Mouse (Mus musculus) thymus, postnatal 25 days (tissue): ENCODE measurements at regions not wholly inside any gene's neighbourhood (a gene's known extent, or its start where the extent isn't known, plus 50 kb on each side); places are given as distances from the start of the nearest gene placed in this dataset.
"Not testable (repeated sequence)": the region's sequence is repeated elsewhere in the genome, so short reads cannot be mapped to it uniquely, and the experiment has no call there.

Source experiments
- DNase-seq: peaks from one replicate; pipeline ENCODE4 v3.0.0; 2022

GRCm38 (mm10) chr2:48315306-48315705 is 498.6 kb upstream of the Acvr2a start:
- no peak for DNase-seq

DNA sequence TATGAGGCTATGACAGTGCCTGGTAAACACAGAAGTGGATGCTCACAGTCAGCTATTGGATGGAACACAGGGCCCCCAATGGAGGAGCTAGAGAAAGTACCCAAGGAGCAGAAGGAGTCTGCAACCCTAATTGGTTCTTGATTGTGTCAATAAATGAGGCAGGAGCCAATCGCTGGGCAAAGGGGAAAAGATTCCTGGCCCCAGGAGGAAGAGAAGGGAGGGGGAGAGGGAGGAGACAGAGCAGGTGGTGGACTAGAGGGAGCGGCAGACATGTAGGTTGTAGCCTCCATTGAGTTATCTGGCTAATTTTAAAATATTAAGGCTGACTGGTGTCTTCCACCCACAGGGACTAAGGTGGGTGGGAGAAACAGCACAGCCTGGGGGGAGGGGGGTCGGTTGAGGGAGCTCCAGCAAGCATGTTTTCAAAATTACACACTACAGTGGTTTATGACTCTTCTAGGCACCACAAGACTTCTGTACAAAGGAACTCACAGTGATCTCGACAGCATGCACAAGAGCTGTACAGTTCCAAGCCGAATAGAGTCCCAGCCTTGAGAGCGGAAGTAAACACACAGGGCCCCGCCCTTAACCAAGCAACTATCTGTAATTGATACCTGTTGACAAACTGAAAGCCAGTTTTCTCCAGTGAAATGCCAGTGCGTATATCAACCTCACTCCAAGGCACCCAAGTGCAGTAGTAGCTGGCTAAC is 497.6 kb upstream of the Acvr2a start:
- no peak for DNase-seq

- no peak for DNase-seq
These were observed 496.1 kb upstream of the Acvr2a start for GRCm38 (mm10) chr2:48317821-48318220.

DNA sequence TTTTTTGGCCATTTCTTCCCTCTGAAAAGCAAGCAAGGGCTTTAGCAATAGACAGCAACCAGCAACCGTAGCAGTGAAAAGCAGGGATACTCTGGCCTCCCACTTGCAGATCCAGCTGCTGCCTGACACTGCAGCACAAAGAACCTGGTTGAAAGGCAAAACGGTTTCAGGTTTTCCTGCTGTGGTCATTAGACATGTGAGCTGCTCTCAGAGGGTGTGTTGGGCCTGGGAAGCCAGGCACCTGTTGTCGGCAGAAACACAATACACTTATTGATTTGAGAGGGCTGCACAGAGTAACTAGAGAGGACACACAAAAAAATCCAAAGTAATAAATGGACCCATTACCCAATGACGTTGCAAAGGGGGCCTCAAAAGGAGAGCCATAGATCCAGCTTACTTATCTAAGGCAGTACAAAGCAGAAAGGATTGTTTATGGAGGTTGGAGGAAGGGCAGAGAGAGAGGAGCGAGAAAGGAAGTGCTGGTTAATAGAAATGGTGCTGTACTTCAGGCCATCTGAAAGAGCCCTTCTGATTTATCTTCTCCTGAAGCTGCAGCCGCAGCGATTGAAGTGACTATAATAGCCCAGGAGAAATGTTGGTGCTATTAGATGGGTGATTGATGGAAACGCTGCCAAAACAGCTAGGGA is 495.4 kb upstream of the Acvr2a start:
- DNase-seq, result no peak

- DNase-seq, result no peak
These were observed 492.4 kb upstream of the Acvr2a start for GRCm38 (mm10) chr2:48321471-48321870.

DNA sequence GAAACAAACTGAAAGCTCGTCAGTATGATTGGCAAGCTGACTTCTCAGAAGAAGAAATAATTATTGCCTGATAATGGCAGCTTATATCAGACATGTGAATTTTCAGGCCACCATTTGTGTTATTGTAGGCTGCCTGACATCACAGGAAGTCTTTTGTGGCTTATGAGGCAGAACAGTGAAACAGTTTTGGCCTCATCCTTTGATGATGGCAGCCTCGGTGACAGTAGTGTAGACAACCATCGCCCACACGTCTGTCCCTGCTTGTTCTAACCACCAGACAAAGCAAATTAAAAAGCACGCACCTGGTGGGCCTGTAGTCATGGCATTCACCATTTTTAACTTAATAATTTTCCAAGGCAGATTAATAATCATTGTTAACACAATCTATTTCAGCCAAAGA is 491.6 kb upstream of the Acvr2a start:
- DNase-seq, result peak; percentile 40

DNA sequence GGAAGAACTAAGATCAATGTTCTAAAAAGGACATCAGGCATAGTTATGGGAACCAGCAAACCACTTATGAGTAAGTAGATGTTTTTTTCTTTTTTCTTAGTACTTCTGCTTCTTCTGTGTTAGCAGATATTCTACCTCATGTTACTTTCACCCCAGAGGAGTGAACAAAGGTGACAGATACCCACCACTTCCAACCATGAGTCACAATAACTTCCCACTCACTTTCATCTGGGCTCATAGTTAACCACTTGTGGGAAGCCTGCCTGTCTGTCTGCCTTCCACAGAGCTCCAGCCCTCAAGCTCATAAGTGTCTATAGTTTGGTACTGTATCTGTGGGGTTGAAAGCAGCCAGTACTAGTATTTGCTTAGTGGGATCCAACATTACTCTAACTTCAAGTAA is 485.7 kb upstream of the Acvr2a start:
- DNase-seq, result no peak

GRCm38 (mm10) chr2:48332783-48333182 is 481.1 kb upstream of the Acvr2a start:
- DNase-seq, result peak; percentile 26

- no peak for DNase-seq
These were observed 465.9 kb upstream of the Acvr2a start for GRCm38 (mm10) chr2:48348021-48348420.

DNA sequence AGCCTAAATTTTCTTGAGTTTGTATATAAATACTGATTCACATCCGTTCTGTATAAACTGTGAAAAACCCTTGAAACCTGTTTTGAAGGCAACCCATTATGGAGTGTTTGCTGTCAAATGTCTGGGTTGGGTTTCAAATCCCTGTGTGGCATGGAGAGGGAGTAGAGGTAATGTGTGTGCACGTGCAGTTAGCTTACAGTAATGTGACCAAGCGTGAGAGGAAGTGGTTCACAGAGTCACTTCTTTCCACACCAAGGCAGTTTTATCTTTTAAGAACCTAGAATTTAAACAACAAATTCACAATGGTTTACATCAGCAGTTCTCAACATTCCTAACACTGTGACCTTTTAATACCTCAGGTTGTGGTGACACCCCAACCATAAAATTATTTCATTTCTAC is 464.1 kb upstream of the Acvr2a start:
- no peak for DNase-seq

DNA sequence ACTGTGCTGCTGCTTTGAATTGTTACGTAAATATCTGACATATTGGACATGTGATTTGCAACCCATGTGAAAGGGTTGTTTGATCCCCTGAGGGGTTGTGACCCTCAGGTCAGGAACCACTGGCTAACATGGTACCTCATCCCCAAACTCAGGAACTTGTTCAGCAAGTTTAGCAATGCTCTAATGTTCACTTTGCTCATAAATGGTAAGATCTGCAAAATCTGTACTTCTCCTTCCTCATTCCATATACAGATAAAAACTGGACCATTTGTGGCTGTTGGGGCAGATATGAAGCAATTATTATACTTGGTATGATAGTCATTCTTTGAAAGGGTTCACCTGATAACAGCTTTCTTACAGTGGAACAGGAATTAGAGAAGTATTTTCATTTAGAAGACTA is 463.7 kb upstream of the Acvr2a start:
- DNase-seq, result no peak

DNA sequence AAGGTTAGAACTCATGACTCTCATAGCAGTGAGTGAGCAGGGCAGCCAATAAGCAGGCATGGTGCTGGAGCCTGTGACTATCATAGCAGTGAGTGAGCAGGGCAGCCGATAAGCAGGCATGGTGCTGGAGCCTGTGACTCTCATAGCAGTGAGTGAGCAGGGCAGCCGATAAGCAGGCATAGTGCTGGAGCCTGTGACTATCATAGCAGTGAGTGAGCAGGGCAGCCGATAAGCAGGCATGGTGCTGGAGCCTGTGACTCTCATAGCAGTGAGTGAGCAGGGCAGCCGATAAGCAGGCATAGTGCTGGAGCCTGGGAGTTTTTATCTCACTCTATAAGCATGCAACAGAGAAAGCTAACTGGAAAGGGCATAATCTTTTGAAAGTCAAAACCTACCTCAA is 442.3 kb upstream of the Acvr2a start:
- not testable (repeated sequence) for DNase-seq

- DNase-seq, result no peak
These were observed 440.8 kb upstream of the Acvr2a start for GRCm38 (mm10) chr2:48373086-48373485.

- no peak for DNase-seq
These were observed 439.6 kb upstream of the Acvr2a start for GRCm38 (mm10) chr2:48374302-48374701.

DNA sequence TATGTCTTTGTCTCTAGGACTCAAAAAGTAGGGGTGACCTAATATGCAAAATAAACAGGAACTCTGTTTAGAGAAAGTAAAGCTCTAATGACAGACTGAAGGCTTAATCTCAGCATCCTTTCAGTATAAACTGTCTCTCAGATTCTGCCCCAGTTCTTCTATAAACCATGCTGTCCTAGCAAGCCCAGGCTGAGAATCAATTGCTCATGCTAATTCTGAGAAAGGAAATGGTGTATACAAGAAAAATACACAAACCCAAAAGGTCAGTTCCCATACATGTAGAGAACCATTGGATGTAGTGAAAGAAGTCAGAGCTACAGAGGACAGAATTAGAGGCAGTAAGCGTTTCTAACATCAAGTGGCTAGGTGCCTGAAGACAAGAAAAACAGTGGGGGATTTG is 435.7 kb upstream of the Acvr2a start:
- DNase-seq, result no peak

- DNase-seq, result no peak
These were observed 435.2 kb upstream of the Acvr2a start for GRCm38 (mm10) chr2:48378749-48379148.

DNA sequence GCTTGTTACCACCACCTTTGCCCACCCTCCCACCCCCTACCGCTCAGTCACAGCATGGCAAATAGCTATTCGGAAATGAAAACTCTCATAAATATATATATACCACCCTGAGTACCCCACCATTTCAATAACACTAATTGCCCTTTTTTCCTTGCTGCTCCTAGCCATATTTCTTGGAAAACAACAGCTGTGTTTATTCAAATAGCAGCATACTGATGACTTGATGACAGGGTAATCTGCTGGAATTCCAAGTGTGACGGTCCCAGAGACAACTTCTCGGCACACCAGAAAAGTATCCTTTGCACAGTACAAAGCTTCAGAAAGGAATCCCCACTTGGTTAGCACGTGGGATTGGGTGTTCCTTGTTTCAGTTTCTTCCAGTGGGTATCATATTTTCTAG is 433.8 kb upstream of the Acvr2a start:
- DNase-seq, result no peak

- DNase-seq, result no peak
These were observed 433.1 kb upstream of the Acvr2a start for GRCm38 (mm10) chr2:48380786-48381185.

DNA sequence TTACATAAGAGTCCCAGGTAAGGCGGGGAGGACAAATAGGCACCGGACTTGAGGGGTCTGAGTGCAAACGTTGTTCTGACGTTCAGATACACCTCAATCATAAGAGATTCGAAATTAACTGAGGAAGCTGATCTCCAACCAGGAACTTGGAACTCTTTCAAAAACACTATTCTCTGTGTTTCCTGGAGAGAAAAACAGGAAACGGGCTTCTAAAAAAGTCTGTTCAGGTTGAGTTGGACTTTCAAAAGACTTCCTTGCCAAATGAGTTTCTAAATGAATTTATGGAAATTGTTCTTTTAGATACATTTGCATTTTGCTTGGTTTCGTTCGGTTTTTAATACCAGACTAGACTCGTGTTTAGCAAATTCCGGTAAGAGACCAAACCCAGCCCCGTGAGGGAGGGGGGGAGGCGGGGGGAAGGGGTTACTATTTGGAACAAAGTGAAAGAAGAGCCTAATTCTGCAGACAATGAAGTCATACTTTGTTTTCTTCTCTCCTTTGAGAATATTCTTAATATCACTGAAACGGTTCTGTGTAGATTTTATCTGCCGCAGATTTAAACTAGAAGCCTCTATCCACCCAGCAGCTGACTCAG is 432.3 kb upstream of the Acvr2a start:
- no peak for DNase-seq

DNA sequence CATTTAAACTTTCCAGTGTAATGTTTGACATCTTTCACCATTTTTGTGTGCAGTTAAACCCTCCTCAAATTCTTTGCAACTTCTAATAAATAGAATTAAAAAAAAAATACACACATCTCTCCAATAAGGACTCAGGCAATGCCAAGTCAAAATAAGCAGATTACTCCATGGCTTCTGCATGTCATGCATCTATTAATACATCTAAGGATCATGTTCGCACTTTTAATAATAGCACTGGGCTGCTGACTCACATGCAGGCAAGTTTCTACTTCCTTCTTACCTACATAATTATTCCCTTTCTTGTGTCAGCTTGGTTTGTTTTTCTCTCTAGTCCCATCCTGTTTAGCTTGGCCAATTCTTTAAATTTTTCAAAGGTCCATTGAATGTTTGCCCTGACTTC is 415.4 kb upstream of the Acvr2a start:
- no peak for DNase-seq

GRCm38 (mm10) chr2:48399191-48399590 is 414.7 kb upstream of the Acvr2a start:
- DNase-seq, result no peak

DNA sequence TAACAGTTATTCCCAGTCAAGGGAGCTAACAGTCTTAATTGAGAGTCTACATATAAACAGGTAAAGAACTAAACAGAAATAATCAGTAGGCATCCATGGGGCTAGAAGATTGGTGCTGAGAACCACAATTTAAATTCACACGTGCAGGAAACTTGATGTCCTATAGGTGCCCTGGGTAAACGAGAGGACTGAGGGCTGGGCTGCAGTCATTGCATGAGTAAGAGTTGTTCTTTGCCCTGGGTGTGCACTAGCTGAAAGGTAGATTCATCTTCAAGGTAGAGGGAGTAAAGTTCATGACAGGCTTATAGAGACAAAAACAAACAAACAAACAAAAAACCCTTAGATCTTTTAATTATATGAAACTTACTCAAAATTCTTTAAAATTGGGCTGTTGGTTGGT is 411.1 kb upstream of the Acvr2a start:
- no peak for DNase-seq

GRCm38 (mm10) chr2:48404460-48404859 is 409.4 kb upstream of the Acvr2a start:
- DNase-seq, result no peak

DNA sequence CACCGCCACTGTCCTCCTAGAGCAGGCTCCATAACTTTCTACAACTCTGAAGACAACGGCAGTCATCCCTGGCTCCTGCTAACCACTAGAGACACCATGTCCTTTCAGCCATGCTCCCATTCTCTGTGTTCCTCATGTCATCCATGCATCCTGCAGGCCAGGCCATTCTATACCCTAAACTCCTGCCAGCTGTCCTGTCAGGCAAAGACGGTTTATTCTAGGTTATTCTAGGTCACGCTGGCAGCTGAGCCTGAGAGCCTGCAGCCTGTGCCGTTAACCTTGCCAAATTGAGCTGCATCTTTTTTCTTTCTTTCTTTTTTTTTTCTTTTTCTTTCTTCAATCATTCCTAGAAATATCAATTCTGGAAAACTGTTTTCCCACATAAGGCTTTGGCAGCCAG is 406.0 kb upstream of the Acvr2a start:
- DNase-seq, result no peak

GRCm38 (mm10) chr2:48409876-48410275 is 404.0 kb upstream of the Acvr2a start:
- DNase-seq, result no peak
